In genomic region chr7:116124057-116124456, GRCm38 (mm10) we compare ENCODE assay signal across 29 mouse cellular contexts. TPM values are rescaled to one million over a fixed set of nuclear protein-coding genes. Genes with fewer than 3 reads are reported as not detected.
DNase-seq lines count a peak whose midpoint lies in the region; ATAC-seq lines count a peak whose summit lies in the region.
"Had no signal": no experiment of that assay in that cellular context is flagged by ENCODE, and none has a peak within 500 bp of the region (broad histone marks: within the 10 kb centered on the region; RNA-seq: fewer than 3 reads in every experiment).

No protein-coding gene starts in this region.

- 91% methylated on average over 12 of the region's 12 CpGs for WGBS in forebrain, embryonic 16.5 days
- WGBS in forebrain, embryonic 13.5 days = 88% methylated on average over 12 of the region's 12 CpGs
- 49% methylated on average over 12 of the region's 12 CpGs for WGBS in limb, embryonic 13.5 days
- 80% methylated on average over 12 of the region's 12 CpGs for WGBS in limb, embryonic 10.5 days
- WGBS in embryonic facial prominence, embryonic 14.5 days = 67% methylated on average over 12 of the region's 12 CpGs
- WGBS in limb, embryonic 15.5 days = 55% methylated on average over 12 of the region's 12 CpGs

- H3K4me1 ChIP-seq in forebrain, embryonic 16.5 days (replicated peaks; ENCODE audit: control insufficient read depth, insufficient read depth, low read length) = peaks cover 27% of the 10 kb centered on the region
- H3K4me1 ChIP-seq in forebrain, embryonic 13.5 days = peaks cover 21% of the 10 kb centered on the region
- peaks cover 21% of the 10 kb centered on the region for H3K4me1 ChIP-seq in limb, embryonic 13.5 days
- peaks cover 28% of the 10 kb centered on the region for H3K4me1 ChIP-seq in limb, embryonic 10.5 days
- peaks cover 11% of the 10 kb centered on the region; the same call in 1 of the 2 replicates for H3K4me1 ChIP-seq in embryonic facial prominence, embryonic 14.5 days (ENCODE audit: control insufficient read depth, insufficient read depth, low read length)
- H3K4me1 ChIP-seq in limb, embryonic 15.5 days = peaks cover 25% of the 10 kb centered on the region
- H3K4me1 ChIP-seq: intestine, embryonic 15.5 days had no signal

- H3K4me3 ChIP-seq in forebrain, embryonic 16.5 days (replicated peaks; ENCODE audit: low read length) = no peak overlapping the region
- no peak overlapping the region for H3K4me3 ChIP-seq in forebrain, embryonic 13.5 days
- no peak overlapping the region for H3K4me3 ChIP-seq in limb, embryonic 13.5 days
- H3K4me3 ChIP-seq in limb, embryonic 10.5 days = no peak overlapping the region
- no peak overlapping the region for H3K4me3 ChIP-seq in embryonic facial prominence, embryonic 14.5 days (ENCODE audit: low read depth, low read length)
- no peak overlapping the region for H3K4me3 ChIP-seq in limb, embryonic 15.5 days
- H3K4me3 ChIP-seq: intestine, embryonic 15.5 days; limb, embryonic 12.5 days; liver, embryonic 13.5 days; stomach, embryonic 15.5 days had no signal

- no peak overlapping the region for H3K9ac ChIP-seq in forebrain, embryonic 16.5 days (replicated peaks; ENCODE audit: low read depth, low read length)
- H3K9ac ChIP-seq in forebrain, embryonic 13.5 days = no peak overlapping the region
- H3K9ac ChIP-seq in limb, embryonic 13.5 days = no peak overlapping the region
- no peak overlapping the region for H3K9ac ChIP-seq in embryonic facial prominence, embryonic 14.5 days (ENCODE audit: low read depth, low read length)
- H3K9ac ChIP-seq in limb, embryonic 15.5 days = no peak overlapping the region
- H3K9ac ChIP-seq: intestine, embryonic 15.5 days; limb, embryonic 12.5 days; liver, embryonic 13.5 days; stomach, embryonic 15.5 days had no signal

- no peaks in the 10 kb centered on the region for H3K36me3 ChIP-seq in forebrain, embryonic 16.5 days (ENCODE audit: control insufficient read depth, insufficient read depth)
- peaks cover 13% of the 10 kb centered on the region; the same call in 1 of the 2 replicates for H3K36me3 ChIP-seq in forebrain, embryonic 13.5 days (ENCODE audit: poor library complexity, severe bottlenecking)
- no peaks in the 10 kb centered on the region for H3K36me3 ChIP-seq in limb, embryonic 13.5 days
- H3K36me3 ChIP-seq in limb, embryonic 10.5 days = no peaks in the 10 kb centered on the region
- no peaks in the 10 kb centered on the region for H3K36me3 ChIP-seq in embryonic facial prominence, embryonic 14.5 days (ENCODE audit: control insufficient read depth, insufficient read depth, low read length)
- H3K36me3 ChIP-seq in limb, embryonic 15.5 days = no peaks in the 10 kb centered on the region
- H3K36me3 ChIP-seq: limb, embryonic 12.5 days; liver, embryonic 13.5 days; stomach, embryonic 15.5 days had no signal

- H3K4me2 ChIP-seq in forebrain, embryonic 16.5 days (ENCODE audit: low read length) = no peak overlapping the region
- no peak overlapping the region for H3K4me2 ChIP-seq in forebrain, embryonic 13.5 days
- H3K4me2 ChIP-seq in limb, embryonic 13.5 days (replicated peaks) = no peak overlapping the region
- no peak overlapping the region for H3K4me2 ChIP-seq in embryonic facial prominence, embryonic 14.5 days (ENCODE audit: low read depth, low read length)
- H3K4me2 ChIP-seq in limb, embryonic 15.5 days = no peak overlapping the region
- H3K4me2 ChIP-seq: intestine, embryonic 15.5 days; limb, embryonic 12.5 days; liver, embryonic 13.5 days; stomach, embryonic 15.5 days had no signal

- H3K27me3 ChIP-seq in forebrain, embryonic 16.5 days (replicated peaks; ENCODE audit: control insufficient read depth, insufficient read depth, low read length) = no peaks in the 10 kb centered on the region
- H3K27me3 ChIP-seq in forebrain, embryonic 13.5 days = no peaks in the 10 kb centered on the region
- no peaks in the 10 kb centered on the region for H3K27me3 ChIP-seq in limb, embryonic 13.5 days
- no peaks in the 10 kb centered on the region for H3K27me3 ChIP-seq in limb, embryonic 10.5 days (ENCODE audit: low read depth, poor library complexity, severe bottlenecking)
- no peaks in the 10 kb centered on the region for H3K27me3 ChIP-seq in embryonic facial prominence, embryonic 14.5 days (replicated peaks; ENCODE audit: control insufficient read depth, insufficient read depth, low read length)
- H3K27me3 ChIP-seq in limb, embryonic 15.5 days = no peaks in the 10 kb centered on the region
- H3K27me3 ChIP-seq: CH12.LX; intestine, embryonic 15.5 days; limb, embryonic 12.5 days; liver, embryonic 13.5 days; stomach, embryonic 15.5 days had no signal

- 0 out of 2 replicates have a peak overlapping the region, but pooled peaks have one; percentile 2 for H3K27ac ChIP-seq in forebrain, embryonic 16.5 days (ENCODE audit: low read length)
- H3K27ac ChIP-seq in forebrain, embryonic 13.5 days = no peak overlapping the region
- H3K27ac ChIP-seq in limb, embryonic 13.5 days = peak overlapping the region; percentile 28; the same call in 1 of the 2 replicates
- no peak overlapping the region for H3K27ac ChIP-seq in limb, embryonic 10.5 days
- peak overlapping the region; percentile 63; the same call in 1 of the 2 replicates for H3K27ac ChIP-seq in embryonic facial prominence, embryonic 14.5 days (replicated peaks; ENCODE audit: low read depth, low read length)
- peak overlapping the region; percentile 73 for H3K27ac ChIP-seq in limb, embryonic 15.5 days
- H3K27ac ChIP-seq: hindbrain, postnatal 0 days; intestine, embryonic 15.5 days; kidney, postnatal 0 days; limb, embryonic 12.5 days; liver, embryonic 13.5 days; stomach, embryonic 15.5 days had no signal

- no peak for ATAC-seq in forebrain, embryonic 16.5 days
- ATAC-seq in forebrain, embryonic 13.5 days = no peak
- ATAC-seq in limb, embryonic 13.5 days (ENCODE audit: low FRiP score, low read depth) = no peak
- ATAC-seq in embryonic facial prominence, embryonic 14.5 days (ENCODE audit: low read depth) = no peak
- ATAC-seq in limb, embryonic 15.5 days (ENCODE audit: insufficient number of reproducible peaks, low FRiP score, low TSS enrichment, low read depth) = no peak
- ATAC-seq: activated CD4-positive, CD25-positive, alpha-beta regulatory T cell, adult 4 months; hindbrain, postnatal 0 days; intestine, embryonic 15.5 days; midbrain, embryonic 16.5 days had no signal

- no peaks in the 10 kb centered on the region for H3K9me3 ChIP-seq in forebrain, embryonic 16.5 days (ENCODE audit: control insufficient read depth, low read length)
- no peaks in the 10 kb centered on the region for H3K9me3 ChIP-seq in forebrain, embryonic 13.5 days (replicated peaks)
- 0 out of 2 replicates have a peak, but pooled peaks cover 4% of the 10 kb centered on the region for H3K9me3 ChIP-seq in limb, embryonic 13.5 days
- H3K9me3 ChIP-seq in limb, embryonic 10.5 days (replicated peaks) = no peaks in the 10 kb centered on the region
- 0 out of 2 replicates have a peak, but pooled peaks cover 4% of the 10 kb centered on the region for H3K9me3 ChIP-seq in embryonic facial prominence, embryonic 14.5 days (ENCODE audit: control insufficient read depth, low read length)
- no peaks in the 10 kb centered on the region for H3K9me3 ChIP-seq in limb, embryonic 15.5 days
- H3K9me3 ChIP-seq: intestine, embryonic 15.5 days; limb, embryonic 12.5 days; liver, embryonic 13.5 days; stomach, embryonic 15.5 days had no signal

- no peak for DNase-seq in limb, embryonic 10.5 days (ENCODE audit: low spot score)
- no peak for DNase-seq in embryonic facial prominence, embryonic 14.5 days (ENCODE audit: low spot score)
- DNase-seq in urinary bladder, postnatal 10 days (ENCODE audit: low spot score) = no peak
- DNase-seq: adrenal gland, adult 2 months; adrenal gland, postnatal 36 days; cerebellum, adult 18-20 months; cerebellum, postnatal 25 days; embryo, embryonic 11 days; gastrocnemius, postnatal 14 days; heart, postnatal 14 days; kidney, adult 8-10 months; kidney, postnatal 4 days; layer of hippocampus, postnatal 36 days; liver, embryonic 13.5 days; lung, adult 18-20 months; lung, postnatal 14 days; right cerebral cortex, postnatal 25 days had no signal

RNA-seq across cellular contexts. Expression of gene Gm4353, which starts 39.6 kb away (rescaled TPM):
- 1.2 and 1.5 TPM in 2 replicates for polyA plus RNA-seq in forebrain, embryonic 16.5 days (2015; fragmentation: Nextera tagmentation; extraction: Ambion mirVana)
- polyA plus RNA-seq in forebrain, embryonic 13.5 days (2015; fragmentation: Nextera tagmentation; extraction: Ambion mirVana) = 0.57 and 1.6 TPM in 2 replicates
- polyA plus RNA-seq in limb, embryonic 13.5 days (2015; fragmentation: Nextera tagmentation; extraction: Ambion mirVana) = 1.6 and 1.7 TPM in 2 replicates
- polyA plus RNA-seq in limb, embryonic 10.5 days (2016; fragmentation: Nextera tagmentation; extraction: Ambion mirVana) = 1.1 and 1.3 TPM in 2 replicates
- polyA plus RNA-seq in embryonic facial prominence, embryonic 14.5 days (2014; fragmentation: Nextera tagmentation; extraction: Ambion mirVana) = 0.43 and 0.88 TPM in 2 replicates
- 0.51 and 1.2 TPM in 2 replicates for polyA plus RNA-seq in limb, embryonic 15.5 days (2015; fragmentation: Nextera tagmentation; extraction: Ambion mirVana)

Comparison
In these comparisons a context has a peak if more than half of its experiments do, and no peak if none do; other contexts are left out.
1. H3K27ac ChIP-seq: peak in forebrain, embryonic 16.5 days (single experiment), limb, embryonic 13.5 days (single experiment), embryonic facial prominence, embryonic 14.5 days (single experiment) and limb, embryonic 15.5 days (single experiment); none in forebrain, embryonic 13.5 days (single experiment) and limb, embryonic 10.5 days (single experiment).